Mouse (Mus musculus): ENCODE measurements around the gene Hydin. TPM values are rescaled to one million over a fixed set of nuclear protein-coding genes. Genes with fewer than 3 reads are reported as not detected.

The Hydin gene
- polyA plus RNA-seq, 1 experiment from 2014 or later, result 0.03 TPM

- DNase-seq (ENCODE audit: low spot score), result peak; percentile 78
- Histone ChIP-seq H3K9me3 (replicated peaks; ENCODE audit: low read length) (no peaks in the 10 kb centered on the region), H3K27ac (no peak overlapping the region), H3K36me3 (ENCODE audit: insufficient read depth, low read length) (peaks cover 19% of the 10 kb centered on the region; the same call in 1 of the 2 replicates), H3K4me2 (ENCODE audit: low read length) (no peak overlapping the region), H3K4me3 (replicated peaks; ENCODE audit: low read depth, low read length) (no peak overlapping the region), H3K4me1 (replicated peaks; ENCODE audit: insufficient read depth, low read length) (no peaks in the 10 kb centered on the region), H3K9ac (ENCODE audit: low read depth, low read length) (no peak overlapping the region), H3K27me3 (ENCODE audit: insufficient read depth, low read length) (no peaks in the 10 kb centered on the region)
- peak; percentile 93 for TF ChIP-seq CTCF (IDR thresholded peaks at IDR 0.05; ENCODE audit: low read depth)
- no peak; the same call in 1 of the 2 replicates for ATAC-seq (replicated peaks; ENCODE audit: low FRiP score, low read depth)
- WGBS, result 37% methylated on average over 6 of the region's 6 CpGs
These were observed 379.3 kb downstream of the Hydin start for GRCm38 (mm10) chr8:110646064-110646463.

- WGBS, result 85% methylated on average over 3 of the region's 3 CpGs
- H3K9me3 ChIP-seq (replicated peaks; ENCODE audit: low read length), result no peaks in the 10 kb centered on the region
- 0 out of 2 replicates have a peak, but pooled peaks cover 15% of the 10 kb centered on the region for H3K36me3 ChIP-seq (ENCODE audit: insufficient read depth, low read length)
- no peaks in the 10 kb centered on the region for H3K4me1 ChIP-seq (replicated peaks; ENCODE audit: insufficient read depth, low read length)
- DNase-seq (ENCODE audit: low spot score) (no peak), ATAC-seq (replicated peaks; ENCODE audit: low FRiP score, low read depth) (no peak)
- H3K4me2 ChIP-seq (ENCODE audit: low read length), result no peak overlapping the region
- H3K4me3 ChIP-seq (replicated peaks; ENCODE audit: low read depth, low read length), result no peak overlapping the region
- H3K9ac ChIP-seq (ENCODE audit: low read depth, low read length), result no peak overlapping the region
- no peak overlapping the region for H3K27ac ChIP-seq
- TF ChIP-seq CTCF (IDR thresholded peaks at IDR 0.05; ENCODE audit: low read depth), result no peak
- H3K27me3 ChIP-seq (ENCODE audit: insufficient read depth, low read length), result no peaks in the 10 kb centered on the region
These were observed 381.8 kb downstream of the Hydin start for GRCm38 (mm10) chr8:110648577-110648976.

GRCm38 (mm10) chr8:110649286-110649685 is 382.5 kb downstream of the Hydin start:
- 0 out of 2 replicates have a peak, but pooled peaks cover 15% of the 10 kb centered on the region for H3K36me3 ChIP-seq (ENCODE audit: insufficient read depth, low read length)
- H3K27me3 ChIP-seq (ENCODE audit: insufficient read depth, low read length), result no peaks in the 10 kb centered on the region
- H3K4me2 ChIP-seq (ENCODE audit: low read length), result no peak overlapping the region
- no peaks in the 10 kb centered on the region for H3K9me3 ChIP-seq (replicated peaks; ENCODE audit: low read length)
- no peak overlapping the region for H3K9ac ChIP-seq (ENCODE audit: low read depth, low read length)
- WGBS, result 73% methylated on average over 6 of the region's 6 CpGs
- no peak for TF ChIP-seq CTCF (IDR thresholded peaks at IDR 0.05; ENCODE audit: low read depth)
- H3K4me3 ChIP-seq (replicated peaks; ENCODE audit: low read depth, low read length), result no peak overlapping the region
- DNase-seq (ENCODE audit: low spot score) (no peak), ATAC-seq (replicated peaks; ENCODE audit: low FRiP score, low read depth) (no peak)
- no peak overlapping the region for H3K27ac ChIP-seq
- H3K4me1 ChIP-seq (replicated peaks; ENCODE audit: insufficient read depth, low read length), result no peaks in the 10 kb centered on the region

- no peak overlapping the region for H3K27ac ChIP-seq
- H3K9ac ChIP-seq (ENCODE audit: low read depth, low read length), result no peak overlapping the region
- no peak overlapping the region for H3K4me2 ChIP-seq (ENCODE audit: low read length)
- no peaks in the 10 kb centered on the region for H3K4me1 ChIP-seq (replicated peaks; ENCODE audit: insufficient read depth, low read length)
- no peaks in the 10 kb centered on the region for H3K27me3 ChIP-seq (ENCODE audit: insufficient read depth, low read length)
- no peaks in the 10 kb centered on the region for H3K9me3 ChIP-seq (replicated peaks; ENCODE audit: low read length)
- no peak for DNase-seq (ENCODE audit: low spot score)
- 0 out of 2 replicates have a peak, but pooled peaks cover 12% of the 10 kb centered on the region for H3K36me3 ChIP-seq (ENCODE audit: insufficient read depth, low read length)
- 81% methylated on average over 9 of the region's 9 CpGs for WGBS
- no peak for ATAC-seq (replicated peaks; ENCODE audit: low FRiP score, low read depth)
- no peak overlapping the region for H3K4me3 ChIP-seq (replicated peaks; ENCODE audit: low read depth, low read length)
- 0 out of 2 replicates have a peak, but pooled peaks have one; percentile 17 for TF ChIP-seq CTCF (IDR thresholded peaks at IDR 0.05; ENCODE audit: low read depth)
These were observed 384.1 kb downstream of the Hydin start for GRCm38 (mm10) chr8:110650838-110651237.

- Histone ChIP-seq H3K27me3 (ENCODE audit: insufficient read depth, low read length) (no peaks in the 10 kb centered on the region), H3K9me3 (replicated peaks; ENCODE audit: low read length) (no peaks in the 10 kb centered on the region), H3K4me1 (replicated peaks; ENCODE audit: insufficient read depth, low read length) (no peaks in the 10 kb centered on the region), H3K4me3 (replicated peaks; ENCODE audit: low read depth, low read length) (no peak overlapping the region), H3K27ac (no peak overlapping the region), H3K36me3 (ENCODE audit: insufficient read depth, low read length) (0 out of 2 replicates have a peak, but pooled peaks cover 12% of the 10 kb centered on the region), H3K4me2 (ENCODE audit: low read length) (no peak overlapping the region), H3K9ac (ENCODE audit: low read depth, low read length) (no peak overlapping the region)
- no peak for TF ChIP-seq CTCF (IDR thresholded peaks at IDR 0.05; ENCODE audit: low read depth)
- DNase-seq (ENCODE audit: low spot score) (no peak), ATAC-seq (replicated peaks; ENCODE audit: low FRiP score, low read depth) (no peak)
- WGBS, result 81% methylated on average over 4 of the region's 4 CpGs
These were observed 385.1 kb downstream of the Hydin start for GRCm38 (mm10) chr8:110651847-110652246.

- WGBS, result 73% methylated on average over 9 of the region's 9 CpGs
- TF ChIP-seq CTCF (IDR thresholded peaks at IDR 0.05; ENCODE audit: low read depth), result no peak
- Histone ChIP-seq H3K9ac (ENCODE audit: low read depth, low read length) (no peak overlapping the region), H3K27me3 (ENCODE audit: insufficient read depth, low read length) (no peaks in the 10 kb centered on the region), H3K4me3 (replicated peaks; ENCODE audit: low read depth, low read length) (no peak overlapping the region), H3K4me1 (replicated peaks; ENCODE audit: insufficient read depth, low read length) (no peaks in the 10 kb centered on the region), H3K9me3 (replicated peaks; ENCODE audit: low read length) (no peaks in the 10 kb centered on the region), H3K36me3 (ENCODE audit: insufficient read depth, low read length) (0 out of 2 replicates have a peak, but pooled peaks cover 12% of the 10 kb centered on the region), H3K4me2 (ENCODE audit: low read length) (no peak overlapping the region), H3K27ac (no peak overlapping the region)
- ATAC-seq (replicated peaks; ENCODE audit: low FRiP score, low read depth) (no peak; the same call in 1 of the 2 replicates), DNase-seq (ENCODE audit: low spot score) (peak; percentile 36)
These were observed 387.6 kb downstream of the Hydin start for GRCm38 (mm10) chr8:110654075-110655060.

All from kidney, postnatal 0 days (tissue).